Mouse (Mus musculus) small intestine, adult 2 months (tissue): ENCODE data around the gene Chad. TPM values are rescaled to one million over a fixed set of nuclear protein-coding genes. Genes with fewer than 3 reads are reported as not detected.

Experiments used
- H3K27ac ChIP-seq: fragments of 200-500 bp; 2 replicates; pipeline ENCODE4 v1.5.1; 2012; ENCODE audit warnings: low read depth, low read length, control low read depth, inconsistent platforms; ENCODE audit not compliant: insufficient read depth
- H3K27me3 ChIP-seq: fragments of 200-500 bp; 2 replicates; pipeline ENCODE4 v1.6.1; 2012; ENCODE audit warnings: mild to moderate bottlenecking, moderate library complexity, low read length, inconsistent platforms; ENCODE audit not compliant: control insufficient read depth, insufficient read depth
- H3K36me3 ChIP-seq: fragments of 200-500 bp; 2 replicates; pipeline ENCODE4 v1.6.1; 2012; ENCODE audit warnings: mild to moderate bottlenecking, low read length, control low read depth, inconsistent platforms; ENCODE audit not compliant: control insufficient read depth, insufficient read depth
- H3K4me1 ChIP-seq: fragments of 200-500 bp; 2 replicates; pipeline ENCODE4 v1.6.1; 2012; ENCODE audit warnings: low read length, inconsistent platforms, mixed read lengths; ENCODE audit not compliant: control insufficient read depth, insufficient read depth, insufficient read length
- H3K4me3 ChIP-seq: fragments of 200-500 bp; 2 replicates; pipeline ENCODE4 v1.5.1; 2012; ENCODE audit warnings: low read depth, mild to moderate bottlenecking, control low read depth, inconsistent platforms, low read length, moderate library complexity
- CTCF ChIP-seq: fragments of 200-500 bp; IDR thresholded peaks from 2 replicates; pipeline ENCODE4 v1.5.1; 2012; ENCODE audit warnings: low read depth, mild to moderate bottlenecking, control low read depth, inconsistent platforms, low read length, moderate library complexity, mixed read lengths; ENCODE audit not compliant: insufficient replicate concordance, insufficient read length; ENCODE audit errors: extremely low read depth
- POLR2A ChIP-seq: fragments of 200-500 bp; IDR thresholded peaks from 2 replicates; pipeline ENCODE4 v1.6.1; 2012; ENCODE audit warnings: low read depth, mild to moderate bottlenecking, control low read depth, inconsistent platforms, low read length, moderate library complexity
- WGBS: fragments of 180-500 bp; shearing (Covaris S2); methylation state at CpG from one replicate; pipeline ENCODE4 v1.1.7; 2018; 5-methylcytosine and 5-hydroxymethylcytosine counted together
- polyA plus RNA-seq: library from polyadenylated mRNA; depleted of rRNA; stranded (reverse); fragments of >200 nt; gene quantifications from 2 replicates; pipeline ENCODE4 v1.2.3, GENCODE M21; 2012

Gene Chad
- polyA plus RNA-seq, 1 experiment: 0.91 TPM

GRCm38 (mm10) chr11:94576361-94576760 is 11.5 kb downstream of the Chad start:
- Histone ChIP-seq H3K27me3 (no peaks in the 10 kb centered on the region), H3K4me1 (peaks cover 8% of the 10 kb centered on the region; the same call in 1 of the 2 replicates), H3K36me3 (peaks cover 3% of the 10 kb centered on the region; the same call in 1 of the 2 replicates), H3K4me3 (no peak overlapping the region), H3K27ac (no peak overlapping the region)
- TF ChIP-seq CTCF (no peak), POLR2A (no peak)
- 96% methylated on average over 9 of the region's 9 CpGs for WGBS

- no peaks in the 10 kb centered on the region for H3K27me3 ChIP-seq
- 38% methylated on average over 5 of the region's 5 CpGs for WGBS
- peaks cover 3% of the 10 kb centered on the region; the same call in 1 of the 2 replicates for H3K36me3 ChIP-seq
- peaks cover 7% of the 10 kb centered on the region; the same call in 1 of the 2 replicates for H3K4me1 ChIP-seq
- H3K27ac ChIP-seq: no peak overlapping the region
- TF ChIP-seq CTCF (no peak), POLR2A (no peak)
- H3K4me3 ChIP-seq: no peak overlapping the region
Measured at GRCm38 (mm10) chr11:94580111-94580740, 15.4 kb downstream of the Chad start.

GRCm38 (mm10) chr11:94585091-94585490 is 20.2 kb downstream of the Chad start:
- no peak for TF ChIP-seq POLR2A
- no peak for TF ChIP-seq CTCF
- no peak overlapping the region for H3K4me3 ChIP-seq
- no peaks in the 10 kb centered on the region for H3K27me3 ChIP-seq
- H3K27ac ChIP-seq: no peak overlapping the region
- peaks cover 13% of the 10 kb centered on the region; the same call in 1 of the 2 replicates for H3K4me1 ChIP-seq
- 0 out of 2 replicates have a peak, but pooled peaks cover 2% of the 10 kb centered on the region for H3K36me3 ChIP-seq
- 91% methylated on average over 9 of the region's 9 CpGs for WGBS

GRCm38 (mm10) chr11:94587511-94587910 is 22.7 kb downstream of the Chad start:
- Histone ChIP-seq H3K27ac (no peak overlapping the region), H3K4me3 (no peak overlapping the region), H3K27me3 (no peaks in the 10 kb centered on the region), H3K4me1 (peaks cover 24% of the 10 kb centered on the region), H3K36me3 (0 out of 2 replicates have a peak, but pooled peaks cover 2% of the 10 kb centered on the region)
- WGBS: 86% methylated on average over 6 of the region's 6 CpGs
- TF ChIP-seq POLR2A (no peak), CTCF (no peak)

- no peak overlapping the region for H3K4me3 ChIP-seq
- peaks cover 21% of the 10 kb centered on the region for H3K4me1 ChIP-seq
- 50% methylated on average over 7 of the region's 7 CpGs for WGBS
- no peak for TF ChIP-seq CTCF
- peak overlapping the region; percentile 10; the same call in 1 of the 2 replicates for H3K27ac ChIP-seq
- no peaks in the 10 kb centered on the region for H3K36me3 ChIP-seq
- no peaks in the 10 kb centered on the region for H3K27me3 ChIP-seq
Measured at GRCm38 (mm10) chr11:94596311-94596852, 31.5 kb downstream of the Chad start.

GRCm38 (mm10) chr11:94597319-94597718 is 32.5 kb downstream of the Chad start:
- Histone ChIP-seq H3K36me3 (no peaks in the 10 kb centered on the region), H3K27ac (peak overlapping the region; percentile 31), H3K4me1 (peaks cover 22% of the 10 kb centered on the region), H3K27me3 (no peaks in the 10 kb centered on the region), H3K4me3 (no peak overlapping the region)
- WGBS: 19% methylated on average over 4 of the region's 4 CpGs
- TF ChIP-seq CTCF (no peak), POLR2A (no peak)

- no peak for TF ChIP-seq POLR2A
- TF ChIP-seq CTCF: peak; percentile 22; the same call in 1 of the 2 replicates
- 78% methylated on average over 6 of the region's 6 CpGs for WGBS
- Histone ChIP-seq H3K36me3 (no peaks in the 10 kb centered on the region), H3K27ac (no peak overlapping the region), H3K4me3 (no peak overlapping the region), H3K4me1 (peaks cover 23% of the 10 kb centered on the region), H3K27me3 (no peaks in the 10 kb centered on the region)
Measured at GRCm38 (mm10) chr11:94598437-94599120, 33.7 kb downstream of the Chad start.
